Mouse (Mus musculus): ENCODE results near the gene Irf2bp2. TPM values are rescaled to one million over a fixed set of nuclear protein-coding genes. Genes with fewer than 3 reads are reported as not detected.

Gene Irf2bp2
- polyA plus RNA-seq, 1 experiment from 2014 or later: 12.6 TPM

- WGBS: 74% methylated on average over 5 of the region's 5 CpGs
- Histone ChIP-seq H3K4me3 (no peak overlapping the region), H3K27ac (no peak overlapping the region), H3K9ac (no peak overlapping the region), H3K27me3 (no peaks in the 10 kb centered on the region), H3K4me2 (no peak overlapping the region), H3K9me3 (no peaks in the 10 kb centered on the region), H3K4me1 (peaks cover 40% of the 10 kb centered on the region), H3K36me3 (no peaks in the 10 kb centered on the region)
- ATAC-seq (ENCODE audit: borderline replicate concordance, extremely low read depth, low FRiP score, low TSS enrichment): no peak
These were observed 53.5 kb downstream of the Irf2bp2 start for GRCm38 (mm10) chr8:126540298-126540697.

GRCm38 (mm10) chr8:126539355-126540093 is 54.3 kb downstream of the Irf2bp2 start:
- 25% methylated on average over 10 of the region's 10 CpGs for WGBS
- H3K4me3 ChIP-seq: no peak overlapping the region
- no peaks in the 10 kb centered on the region for H3K36me3 ChIP-seq
- H3K9ac ChIP-seq: no peak overlapping the region
- ATAC-seq (ENCODE audit: borderline replicate concordance, extremely low read depth, low FRiP score, low TSS enrichment): peak; percentile 47; the same call in 1 of the 2 replicates
- no peaks in the 10 kb centered on the region for H3K9me3 ChIP-seq
- H3K27ac ChIP-seq: 0 out of 2 replicates have a peak overlapping the region, but pooled peaks have one; percentile 15
- H3K4me2 ChIP-seq: no peak overlapping the region
- no peaks in the 10 kb centered on the region for H3K27me3 ChIP-seq
- peaks cover 40% of the 10 kb centered on the region for H3K4me1 ChIP-seq

GRCm38 (mm10) chr8:126538648-126539354 is 55.0 kb downstream of the Irf2bp2 start:
- WGBS: 9% methylated on average over 12 of the region's 12 CpGs
- no peak overlapping the region for H3K9ac ChIP-seq
- ATAC-seq (ENCODE audit: borderline replicate concordance, extremely low read depth, low FRiP score, low TSS enrichment): no peak
- H3K9me3 ChIP-seq: no peaks in the 10 kb centered on the region
- no peaks in the 10 kb centered on the region for H3K36me3 ChIP-seq
- H3K27ac ChIP-seq: 0 out of 2 replicates have a peak overlapping the region, but pooled peaks have one; percentile 38
- no peak overlapping the region for H3K4me3 ChIP-seq
- peaks cover 40% of the 10 kb centered on the region for H3K4me1 ChIP-seq
- no peaks in the 10 kb centered on the region for H3K27me3 ChIP-seq
- no peak overlapping the region for H3K4me2 ChIP-seq

Other genes starting within 250 kb of the Irf2bp2 start
- gene Coa6, start 171.5 kb downstream of the Irf2bp2 start, polyA plus RNA-seq (2015; fragmentation: Nextera tagmentation; extraction: Ambion mirVana): 53.2 and 53.4 TPM in 2 replicates
- gene Tarbp1, start 118.9 kb downstream of the Irf2bp2 start, polyA plus RNA-seq (2015; fragmentation: Nextera tagmentation; extraction: Ambion mirVana): 2.7 and 3.0 TPM in 2 replicates